Mouse (Mus musculus): ENCODE measurements at regions not wholly inside any gene's neighbourhood (a gene's known extent, or its start where the extent isn't known, plus 50 kb on each side); places are given as distances from the start of the nearest gene placed in this dataset.

GRCm38 (mm10) chr15:34775714-34776113, 418.0 kb upstream of the 9430069I07Rik start:
- DNase-seq (ENCODE audit: low spot score in 2 of 2) = no peak

- no peak for DNase-seq (ENCODE audit: low spot score in 2 of 2)
Measured at GRCm38 (mm10) chr15:34751746-34752145, 394.1 kb upstream of the 9430069I07Rik start.

DNA sequence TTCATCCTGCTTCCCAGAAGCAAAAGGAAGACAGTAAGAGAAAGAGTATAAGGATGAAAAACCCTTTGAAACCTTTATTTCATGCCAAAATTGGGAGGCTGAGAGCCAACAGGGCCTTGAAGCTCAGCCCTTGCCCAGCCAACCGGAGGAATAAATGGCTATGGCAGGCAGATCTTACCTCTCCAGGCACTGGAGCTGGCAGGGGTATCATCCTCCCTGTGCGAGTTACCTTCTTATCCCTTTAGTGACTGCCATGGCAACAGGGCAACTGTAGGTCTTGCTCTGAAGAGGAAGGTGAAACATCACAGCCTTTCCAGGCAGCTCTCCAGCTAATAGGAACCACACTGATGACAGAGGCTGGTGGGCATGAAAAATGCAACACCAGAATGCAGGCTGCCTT, 393.3 kb upstream of the 9430069I07Rik start:
- DNase-seq (ENCODE audit: low spot score in 2 of 2) = no peak

DNA sequence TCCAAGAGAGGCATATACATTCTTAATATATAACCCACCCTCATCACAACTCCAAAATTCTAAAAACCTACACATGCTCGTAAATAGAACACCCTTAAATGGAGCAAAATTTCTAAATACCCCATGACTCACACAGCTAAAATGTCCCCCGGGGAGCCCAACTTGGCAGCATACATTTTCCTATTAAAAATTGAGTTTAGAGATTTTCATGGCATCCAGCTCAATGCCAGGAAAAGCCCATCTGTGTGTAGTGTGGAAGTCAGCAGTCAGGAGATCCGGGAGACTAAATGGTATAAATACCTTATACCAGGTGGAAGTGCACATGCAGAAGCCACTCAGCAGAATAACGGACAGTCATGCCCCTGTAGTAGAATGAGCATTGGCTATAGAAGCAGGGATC, 389.4 kb upstream of the 9430069I07Rik start:
- DNase-seq (ENCODE audit: low spot score in 2 of 2) = no peak

- peak; percentile 20 to 26 for DNase-seq (ENCODE audit: low spot score in 2 of 2)
Measured at GRCm38 (mm10) chr15:34743130-34743782, 385.6 kb upstream of the 9430069I07Rik start.

- DNase-seq (ENCODE audit: low spot score in 2 of 2) = no peak
Measured at GRCm38 (mm10) chr15:34741488-34741887, 383.8 kb upstream of the 9430069I07Rik start.

Measured in urinary bladder, postnatal 36 days (tissue).